Mouse (Mus musculus): ENCODE results near the gene Agbl3.

- TF ChIP-seq CTCF (IDR thresholded peaks at IDR 0.05; ENCODE audit: extremely low read depth, insufficient read length, insufficient replicate concordance, low read depth, low read length) (no peak), POLR2A (IDR thresholded peaks at IDR 0.05; ENCODE audit: low read depth, low read length) (no peak)
Observed at GRCm38 (mm10) chr6:34899127-34899526, 118.9 kb downstream of the Agbl3 start.
